Mouse (Mus musculus): ENCODE measurements at regions not wholly inside any gene's neighbourhood (a gene's known extent, or its start where the extent isn't known, plus 50 kb on each side); places are given as distances from the start of the nearest gene placed in this dataset.

- TF ChIP-seq POLR2A (IDR thresholded peaks at IDR 0.05; ENCODE audit: insufficient read length, low read depth) (no peak), MAX (IDR thresholded peaks at IDR 0.05; ENCODE audit: low read depth) (no peak)
Measured at GRCm38 (mm10) chr8:41592741-41593665, 176.1 kb upstream of the Frg1 start.

Data from myocyte (in vitro differentiated cells).